Mouse (Mus musculus) central nervous system, embryonic 14 days (tissue): ENCODE results near the gene Prmt8. TPM values are rescaled to one million over a fixed set of nuclear protein-coding genes. Genes with fewer than 3 reads are reported as not detected.

ENCODE experiments used
- polyA plus RNA-seq: library from polyadenylated mRNA; depleted of rRNA; stranded (reverse); fragments of >200 nt; gene quantifications from 2 replicates; pipeline ENCODE4 v1.2.3, GENCODE M21; 2012; rRNA removed

The Prmt8 gene
- 17.4 and 17.9 TPM in 2 replicates for polyA plus RNA-seq

DNA sequence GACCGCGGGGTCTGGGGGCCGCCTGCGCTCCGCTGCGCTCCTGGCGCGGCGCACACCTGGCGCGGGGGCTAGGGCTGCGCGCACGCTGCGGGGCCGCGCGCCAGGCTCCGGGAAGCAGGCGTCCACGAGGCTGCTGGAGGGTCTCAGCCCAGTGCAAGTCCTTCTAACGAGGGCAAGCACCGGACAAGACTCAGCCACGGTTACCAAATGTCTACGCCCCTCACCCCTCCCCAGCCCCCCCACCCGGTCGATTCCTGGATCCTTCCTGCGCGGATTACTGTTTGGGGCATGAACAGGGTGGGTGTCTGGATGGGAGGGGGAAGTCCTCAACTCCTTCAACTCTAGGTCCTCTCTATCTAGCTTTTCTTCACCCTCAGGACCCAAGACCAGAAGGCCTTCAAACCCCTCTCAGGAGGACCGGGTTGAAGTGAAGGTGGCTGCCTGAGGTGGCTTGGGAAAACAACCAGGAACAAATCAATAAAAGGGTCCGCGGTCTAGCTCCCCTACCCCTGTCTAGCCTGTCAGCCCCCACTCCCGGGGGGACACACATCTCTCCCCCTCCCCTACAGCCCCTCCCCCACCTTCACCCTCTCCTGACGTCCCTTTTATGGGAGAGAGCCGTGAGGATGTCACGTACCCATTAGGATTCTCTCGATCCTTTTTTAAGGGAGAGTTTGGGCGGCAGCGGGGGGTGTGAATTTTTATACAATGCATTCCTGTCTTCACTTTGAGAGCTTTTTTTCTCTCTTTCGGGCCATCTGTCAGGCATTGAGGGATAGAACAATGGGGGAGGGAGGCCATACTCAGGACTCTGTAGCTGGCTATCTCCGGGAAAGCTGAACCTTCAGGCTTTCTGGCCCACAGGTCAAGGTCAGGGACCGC lies at the start of gene Prmt8:
Gene Prmt8 (minus strand): TSS at position 198 of the 882 bp plus-strand sequence.

Other genes starting within 250 kb of the Prmt8 start
- gene Cracr2a, start 208.1 kb downstream of the Prmt8 start, polyA plus RNA-seq, result 0.27 and 0.40 TPM in 2 replicates
- 9.9 and 11.8 TPM in 2 replicates for gene Tspan11, start 118.1 kb upstream of the Prmt8 start, polyA plus RNA-seq